Mouse (Mus musculus) lung, embryonic 15.5 days (tissue): ENCODE results near the gene Trabd2b. TPM values are rescaled to one million over a fixed set of nuclear protein-coding genes. Genes with fewer than 3 reads are reported as not detected.

Experiments used
- ATAC-seq: fragments of 200-750 bp; cut with Nextera tagmentation; 2 replicates; pipeline ENCODE4 v1.8.0; 2017; ENCODE audit warnings: moderate number of reproducible peaks, borderline replicate concordance; ENCODE audit not compliant: low FRiP score, low TSS enrichment; ENCODE audit errors: extremely low read depth
- H3K27ac ChIP-seq: fragments of 300-500 bp; sonication (generic); 2 replicates; pipeline ENCODE4 v1.5.1; 2015; ENCODE audit warnings: moderate library complexity, mild to moderate bottlenecking, inconsistent platforms
- H3K27me3 ChIP-seq: fragments of 300-500 bp; sonication (generic); 2 replicates; pipeline ENCODE4 v1.6.1; 2015; ENCODE audit warnings: inconsistent platforms
- H3K36me3 ChIP-seq: fragments of 300-500 bp; sonication (generic); 2 replicates; pipeline ENCODE4 v1.6.1; 2015; ENCODE audit warnings: inconsistent platforms
- H3K4me1 ChIP-seq: fragments of 300-500 bp; sonication (generic); 2 replicates; pipeline ENCODE4 v1.6.1; 2015; ENCODE audit warnings: inconsistent platforms
- H3K4me2 ChIP-seq: fragments of 300-500 bp; sonication (generic); 2 replicates; pipeline ENCODE4 v1.6.1; 2015; ENCODE audit warnings: inconsistent platforms, mild to moderate bottlenecking, moderate library complexity
- H3K4me3 ChIP-seq: fragments of 300-500 bp; sonication (generic); 2 replicates; pipeline ENCODE4 v1.5.1; 2015; ENCODE audit warnings: mild to moderate bottlenecking, inconsistent platforms
- H3K9ac ChIP-seq: fragments of 300-500 bp; sonication (generic); 2 replicates; pipeline ENCODE4 v1.6.1; 2015; ENCODE audit warnings: inconsistent platforms
- H3K9me3 ChIP-seq: fragments of 300-500 bp; sonication (generic); 2 replicates; pipeline ENCODE4 v1.6.1; 2016; ENCODE audit warnings: inconsistent platforms
- WGBS: fragments of 180-500 bp; shearing (Covaris S2); methylation state at CpG from one replicate; pipeline ENCODE4 v1.1.7; 2015; 5-methylcytosine and 5-hydroxymethylcytosine counted together
- polyA plus RNA-seq: library from polyadenylated mRNA; unstranded; fragments of >200 nt; fragmentation: Nextera tagmentation; extraction: Ambion mirVana; gene quantifications from 2 replicates; pipeline ENCODE4 v1.2.1, GENCODE M21; 2015

The Trabd2b gene
- polyA plus RNA-seq, 1 experiment from 2014 or later: 5.1 TPM

GRCm38 (mm10) chr4:114519966-114520365, 113.4 kb downstream of the Trabd2b start:
- H3K4me3 ChIP-seq: no peak overlapping the region
- ATAC-seq: no peak
- H3K36me3 ChIP-seq: no peaks in the 10 kb centered on the region
- H3K9me3 ChIP-seq: no peaks in the 10 kb centered on the region
- H3K4me1 ChIP-seq: peaks cover 20% of the 10 kb centered on the region
- H3K9ac ChIP-seq: no peak overlapping the region
- no peak overlapping the region for H3K4me2 ChIP-seq
- WGBS: 77% methylated on average over 3 of the region's 3 CpGs
- H3K27me3 ChIP-seq: no peaks in the 10 kb centered on the region
- H3K27ac ChIP-seq: no peak overlapping the region

DNA sequence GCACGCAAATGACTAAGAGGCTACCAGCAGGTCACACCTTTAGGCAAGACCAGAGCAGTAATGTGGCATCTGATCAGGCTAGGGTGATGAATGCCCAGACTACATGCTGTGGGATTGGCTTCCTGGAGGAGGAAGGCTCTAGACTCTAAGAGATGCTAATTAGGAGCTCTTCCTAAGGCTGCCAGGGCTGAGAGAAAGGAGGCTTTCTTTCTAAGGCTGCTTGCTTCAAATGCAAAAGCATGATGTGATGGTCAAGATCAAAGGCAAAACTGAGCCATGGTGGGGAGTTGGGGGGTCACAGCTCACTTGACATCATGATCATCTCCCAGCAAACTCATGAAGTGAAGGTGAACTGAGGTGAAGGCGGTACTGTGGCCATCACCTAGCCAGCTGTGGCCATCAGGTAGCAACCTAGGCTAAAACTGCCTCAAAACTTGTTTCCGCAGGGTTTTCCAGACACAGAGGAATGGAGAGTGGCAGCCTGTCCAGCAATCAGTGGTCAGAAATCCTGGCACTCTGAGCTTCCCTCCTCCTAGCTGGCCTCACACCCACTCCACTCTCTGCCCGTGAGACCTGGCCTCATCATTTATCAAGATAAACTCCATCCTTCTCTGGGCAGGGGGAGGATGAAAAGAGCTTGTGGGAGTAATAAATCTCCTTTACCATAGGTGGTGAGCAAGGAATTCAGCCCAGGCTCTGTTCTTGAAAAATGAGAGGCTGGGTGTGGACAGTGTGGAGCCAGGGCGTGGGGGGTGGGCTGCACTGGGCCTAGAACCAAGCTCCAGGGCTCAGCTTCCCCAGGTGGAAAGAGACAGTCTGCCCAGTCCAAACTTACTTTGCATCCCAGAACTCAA, 117.0 kb downstream of the Trabd2b start:
- WGBS: 61% methylated on average over 5 of the region's 5 CpGs
- Histone ChIP-seq H3K9me3 (no peaks in the 10 kb centered on the region), H3K9ac (no peak overlapping the region), H3K36me3 (no peaks in the 10 kb centered on the region), H3K27ac (no peak overlapping the region), H3K4me1 (no peaks in the 10 kb centered on the region), H3K4me3 (no peak overlapping the region), H3K4me2 (no peak overlapping the region), H3K27me3 (no peaks in the 10 kb centered on the region)
- peak; percentile 49; the same call in 1 of the 2 replicates for ATAC-seq

DNA sequence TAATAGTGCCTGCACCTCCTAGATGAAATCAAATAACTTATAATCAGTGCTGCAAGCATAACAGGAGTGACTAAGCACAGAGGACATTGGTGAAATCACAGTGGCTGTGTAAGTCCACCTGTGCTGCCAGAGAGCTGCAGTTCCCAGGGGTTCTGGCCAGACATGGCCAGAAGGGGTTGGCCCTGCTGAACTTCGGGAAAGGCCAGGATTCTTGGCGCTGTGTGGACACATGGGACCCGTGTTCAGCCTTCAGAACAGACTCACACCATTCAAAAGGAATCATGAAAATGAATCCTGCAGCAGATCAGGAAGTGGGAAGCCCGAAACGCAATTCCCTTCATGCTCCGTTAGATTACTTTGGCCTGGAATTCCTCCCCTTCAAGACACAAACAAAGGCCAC, 125.1 kb downstream of the Trabd2b start:
- no peak for ATAC-seq
- no peak overlapping the region for H3K27ac ChIP-seq
- WGBS: 55% methylated on average over 6 of the region's 6 CpGs
- H3K9ac ChIP-seq: no peak overlapping the region
- H3K9me3 ChIP-seq: no peaks in the 10 kb centered on the region
- H3K36me3 ChIP-seq: no peaks in the 10 kb centered on the region
- H3K27me3 ChIP-seq: no peaks in the 10 kb centered on the region
- H3K4me2 ChIP-seq: no peak overlapping the region
- peaks cover 7% of the 10 kb centered on the region; the same call in 1 of the 2 replicates for H3K4me1 ChIP-seq
- no peak overlapping the region for H3K4me3 ChIP-seq

DNA sequence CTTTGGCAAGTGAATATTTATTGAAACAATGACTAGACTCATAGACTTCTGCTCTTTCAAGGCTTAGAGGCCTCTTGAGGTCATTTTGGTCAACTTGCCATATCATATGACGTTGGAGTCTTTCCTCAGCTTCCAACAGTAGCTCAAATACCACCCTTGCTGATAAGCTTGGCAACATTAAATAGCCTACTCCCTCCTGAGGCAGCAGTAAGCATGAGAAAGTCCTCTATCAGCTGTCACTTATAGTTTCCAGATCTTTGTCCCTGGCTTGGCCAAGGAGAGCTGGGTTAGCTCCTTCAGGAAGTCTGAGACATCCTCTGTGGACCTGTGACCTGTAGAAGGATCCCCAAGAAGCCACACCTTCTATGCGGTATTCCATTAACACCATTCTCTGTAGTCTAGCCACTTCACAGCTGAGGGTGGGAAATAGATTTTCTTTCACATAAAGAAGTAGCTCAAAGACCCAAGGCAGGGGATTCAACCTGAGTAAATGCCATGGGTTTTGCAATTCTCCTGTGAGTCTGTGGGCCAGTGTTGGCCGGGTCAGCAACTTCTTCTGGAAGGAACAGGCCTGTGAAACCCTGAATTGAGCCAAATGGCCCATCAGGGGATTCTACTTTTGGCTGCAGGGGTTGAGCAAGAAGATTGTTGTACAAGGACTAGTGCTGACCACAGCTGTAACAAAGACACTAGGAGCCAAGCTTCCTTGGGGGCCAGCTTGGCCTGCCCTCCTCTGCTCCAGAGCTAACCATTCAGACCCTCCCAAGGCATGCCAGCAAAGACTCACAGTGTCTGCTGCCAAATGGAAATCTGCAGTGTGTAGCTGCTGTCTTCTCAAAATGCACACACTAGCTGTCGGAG, 127.6 kb downstream of the Trabd2b start:
- H3K9ac ChIP-seq: no peak overlapping the region
- no peak overlapping the region; the same call in 1 of the 2 replicates for H3K27ac ChIP-seq
- no peaks in the 10 kb centered on the region for H3K9me3 ChIP-seq
- no peaks in the 10 kb centered on the region for H3K36me3 ChIP-seq
- peak; percentile 78 for ATAC-seq
- no peak overlapping the region for H3K4me2 ChIP-seq
- 63% methylated on average over 4 of the region's 4 CpGs for WGBS
- H3K4me3 ChIP-seq: no peak overlapping the region
- peaks cover 7% of the 10 kb centered on the region; the same call in 1 of the 2 replicates for H3K4me1 ChIP-seq
- no peaks in the 10 kb centered on the region for H3K27me3 ChIP-seq

DNA sequence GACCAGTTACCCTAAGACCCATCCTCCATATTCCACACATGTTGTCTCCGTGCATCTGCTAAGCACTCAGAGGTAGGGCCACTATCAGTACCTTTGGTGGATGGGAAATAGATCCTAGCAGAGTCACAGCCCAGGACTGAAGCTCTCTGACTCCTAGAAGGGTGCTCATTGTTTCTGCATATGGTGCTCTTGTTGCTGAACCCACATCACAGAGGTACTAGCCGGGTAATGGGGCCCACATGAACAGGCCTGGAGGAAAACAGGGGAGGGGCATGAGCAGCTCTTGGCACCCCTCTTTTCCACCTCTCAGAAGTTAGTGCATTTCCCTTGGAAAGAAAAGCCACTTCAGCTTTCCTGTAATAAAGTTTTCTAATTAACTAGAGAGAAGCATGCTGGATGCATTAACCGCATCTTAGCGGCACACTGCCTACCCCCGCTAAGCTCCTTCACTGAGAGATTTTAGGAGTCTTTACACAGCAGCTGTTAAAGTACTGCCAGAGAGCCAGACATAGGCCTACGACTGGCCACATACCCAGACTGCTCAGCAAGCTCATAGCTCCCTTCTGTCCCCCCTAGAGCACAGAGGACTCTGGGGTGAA, 131.0 kb downstream of the Trabd2b start:
- 71% methylated on average over 6 of the region's 6 CpGs for whole genome bisulfite sequencing
- no peaks in the 10 kb centered on the region for H3K27me3 ChIP-seq
- H3K36me3 ChIP-seq: no peaks in the 10 kb centered on the region
- H3K4me3 ChIP-seq: no peak overlapping the region
- H3K27ac ChIP-seq: no peak overlapping the region
- no peaks in the 10 kb centered on the region for H3K9me3 ChIP-seq
- no peak overlapping the region for H3K4me2 ChIP-seq
- no peak overlapping the region for H3K9ac ChIP-seq
- peaks cover 4% of the 10 kb centered on the region; the same call in 1 of the 2 replicates for H3K4me1 ChIP-seq
- ATAC-seq: no peak

GRCm38 (mm10) chr4:114540031-114540430, 133.5 kb downstream of the Trabd2b start:
- H3K4me2 ChIP-seq: no peak overlapping the region
- H3K9me3 ChIP-seq: no peaks in the 10 kb centered on the region
- 84% methylated on average over 7 of the region's 7 CpGs for WGBS
- H3K27ac ChIP-seq: no peak overlapping the region
- H3K4me3 ChIP-seq: no peak overlapping the region
- H3K36me3 ChIP-seq: no peaks in the 10 kb centered on the region
- H3K27me3 ChIP-seq: no peaks in the 10 kb centered on the region
- no peaks in the 10 kb centered on the region for H3K4me1 ChIP-seq
- H3K9ac ChIP-seq: no peak overlapping the region
- ATAC-seq: no peak

GRCm38 (mm10) chr4:114541221-114541620, 134.7 kb downstream of the Trabd2b start:
- ATAC-seq: no peak
- H3K27me3 ChIP-seq: no peaks in the 10 kb centered on the region
- H3K27ac ChIP-seq: no peak overlapping the region
- no peak overlapping the region for H3K4me3 ChIP-seq
- H3K9me3 ChIP-seq: no peaks in the 10 kb centered on the region
- WGBS: 69% methylated on average over 1 of the region's 1 CpGs
- H3K9ac ChIP-seq: no peak overlapping the region
- H3K4me2 ChIP-seq: no peak overlapping the region
- H3K4me1 ChIP-seq: no peaks in the 10 kb centered on the region
- H3K36me3 ChIP-seq: no peaks in the 10 kb centered on the region

- Histone ChIP-seq H3K4me2 (no peak overlapping the region), H3K9me3 (no peaks in the 10 kb centered on the region), H3K27me3 (no peaks in the 10 kb centered on the region), H3K4me3 (no peak overlapping the region), H3K9ac (no peak overlapping the region), H3K4me1 (peaks cover under 1% of the 10 kb centered on the region; the same call in 1 of the 2 replicates), H3K36me3 (no peaks in the 10 kb centered on the region), H3K27ac (no peak overlapping the region)
- 58% methylated on average over 4 of the region's 4 CpGs for WGBS
- no peak for ATAC-seq
Measured at GRCm38 (mm10) chr4:114542136-114542535, 135.6 kb downstream of the Trabd2b start.

GRCm38 (mm10) chr4:114545481-114546200, 139.1 kb downstream of the Trabd2b start:
- no peak overlapping the region for H3K9ac ChIP-seq
- no peaks in the 10 kb centered on the region for H3K9me3 ChIP-seq
- no peak overlapping the region for H3K4me2 ChIP-seq
- no peak for ATAC-seq
- no peaks in the 10 kb centered on the region for H3K36me3 ChIP-seq
- peaks cover 6% of the 10 kb centered on the region; the same call in 1 of the 2 replicates for H3K4me1 ChIP-seq
- no peaks in the 10 kb centered on the region for H3K27me3 ChIP-seq
- 72% methylated on average over 3 of the region's 3 CpGs for WGBS
- H3K4me3 ChIP-seq: no peak overlapping the region
- no peak overlapping the region for H3K27ac ChIP-seq

DNA sequence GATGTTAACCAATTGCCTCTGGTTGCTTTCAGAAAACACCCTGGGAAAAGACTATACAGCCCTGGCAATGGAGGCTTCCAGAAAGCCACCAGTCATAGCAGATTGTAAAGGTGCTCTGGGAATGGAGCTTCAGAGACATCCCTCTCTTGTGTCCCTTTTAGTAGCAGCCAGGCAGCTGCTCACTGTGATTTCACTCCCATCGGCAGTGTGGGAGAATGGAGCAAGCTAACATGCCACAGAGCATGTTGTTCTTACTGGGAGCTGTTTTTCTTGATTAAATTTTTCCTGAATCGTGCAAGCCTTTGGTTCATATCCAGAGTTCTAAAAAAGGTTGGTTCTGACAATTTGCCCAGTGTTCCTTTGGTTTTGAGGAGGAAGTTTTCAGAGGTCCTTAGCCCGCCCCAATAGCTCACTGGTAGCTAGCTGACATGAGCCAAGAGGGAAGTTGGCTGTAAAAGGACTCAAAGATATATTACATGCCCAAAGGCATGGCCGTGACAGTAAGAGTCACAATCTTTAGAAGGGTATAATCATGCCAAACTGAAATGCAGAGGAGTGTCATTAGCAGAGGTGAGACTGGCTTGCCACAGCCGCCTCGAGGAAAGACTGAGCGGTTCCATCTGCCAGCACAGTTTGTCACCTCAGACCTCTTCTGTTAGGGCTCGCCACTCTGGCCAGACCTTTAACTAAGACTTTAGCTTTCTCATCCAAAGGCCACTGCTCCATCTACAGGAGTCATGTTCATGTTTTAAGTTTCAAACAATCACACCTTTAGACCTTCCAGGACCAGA, 141.3 kb downstream of the Trabd2b start:
- peak overlapping the region; percentile 44; the same call in 1 of the 2 replicates for H3K27ac ChIP-seq
- peak; percentile 68; the same call in 1 of the 2 replicates for ATAC-seq
- 48% methylated on average over 8 of the region's 8 CpGs for WGBS

More for the DNA sequence above, 141.3 kb downstream of the Trabd2b start:
- H3K4me2 ChIP-seq: no peak overlapping the region
- no peak overlapping the region for H3K4me3 ChIP-seq
- no peaks in the 10 kb centered on the region for H3K27me3 ChIP-seq
- no peaks in the 10 kb centered on the region for H3K36me3 ChIP-seq
- no peak overlapping the region for H3K9ac ChIP-seq
- H3K4me1 ChIP-seq: peaks cover 6% of the 10 kb centered on the region; the same call in 1 of the 2 replicates
- H3K9me3 ChIP-seq: no peaks in the 10 kb centered on the region
